Mouse (Mus musculus) liver, postnatal 0 days (tissue): ENCODE data around the gene Khdc3.

Experiments used
- CTCF ChIP-seq: sonication (generic); IDR thresholded peaks from 2 replicates; pipeline ENCODE4 v1.5.1; 2016; ENCODE audit warnings: antibody characterized with exemption, low read depth
- EP300 ChIP-seq: IDR thresholded peaks from 2 replicates; pipeline ENCODE4 v1.6.1; 2016; ENCODE audit warnings: antibody characterized with exemption, low read depth, mild to moderate bottlenecking

GRCm38 (mm10) chr9:73101536-73101935 is at the start of gene Khdc3:
- TF ChIP-seq CTCF (no peak), EP300 (no peak)
